Mouse (Mus musculus): ENCODE results near the gene Cryl1.

- TF ChIP-seq TAL1 (conservative IDR thresholded peaks at IDR 0.05; ENCODE audit: low read depth, low read length) (no peak), CTCF (IDR thresholded peaks at IDR 0.05; ENCODE audit: low read depth, low read length) (no peak), GATA2 (IDR thresholded peaks at IDR 0.05; ENCODE audit: borderline replicate concordance, low read depth, low read length) (no peak)
Measured at GRCm38 (mm10) chr14:57346135-57346534, 52.2 kb downstream of the Cryl1 start.

Measured in G1E (cell line).